In the genomic region with DNA sequence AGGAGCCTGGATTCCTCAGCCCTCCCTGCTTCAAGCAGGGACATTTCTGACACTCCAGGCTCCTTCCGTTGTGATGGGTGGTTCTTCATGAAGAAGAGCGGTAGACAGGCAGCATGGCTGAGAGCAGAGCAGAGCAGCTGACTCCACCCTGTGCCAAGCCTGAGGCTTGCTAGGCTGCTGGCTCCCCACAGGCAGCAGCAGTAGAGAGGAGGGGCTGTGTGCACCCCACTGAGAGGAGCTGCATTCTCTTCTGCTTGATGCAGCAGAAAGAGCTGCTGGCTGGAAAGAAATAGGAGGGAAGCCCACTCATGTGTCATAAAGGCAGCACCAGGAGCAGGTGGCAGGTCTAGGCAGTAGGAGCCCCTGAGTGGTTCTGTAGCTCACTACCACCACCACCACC, we compare ENCODE assay signal across 11 mouse cellular contexts.
DNase-seq lines count a peak whose midpoint lies in the region; ATAC-seq and TF ChIP-seq lines count a peak whose summit lies in the region.
"Had no signal": no experiment of that assay in that cellular context is flagged by ENCODE, and none has a peak within 500 bp of the region (broad histone marks: within the 10 kb centered on the region; RNA-seq: fewer than 3 reads in every experiment).

No protein-coding gene starts in this region.

- no peak for TF ChIP-seq EP300 in liver, postnatal 0 days (IDR thresholded peaks at IDR 0.05; ENCODE audit: low read depth)

- peaks cover 19% of the 10 kb centered on the region for H3K4me1 ChIP-seq in hindbrain, embryonic 13.5 days (replicated peaks)
- no peaks in the 10 kb centered on the region for H3K4me1 ChIP-seq in hindbrain, embryonic 11.5 days (replicated peaks; ENCODE audit: control insufficient read depth, insufficient read depth, low read length)
- H3K4me1 ChIP-seq in forebrain, embryonic 12.5 days: peaks cover 10% of the 10 kb centered on the region
- H3K4me1 ChIP-seq in hindbrain, postnatal 0 days (ENCODE audit: insufficient read depth, low read length): peaks cover 6% of the 10 kb centered on the region
- H3K4me1 ChIP-seq in neural tube, embryonic 15.5 days: peaks cover 31% of the 10 kb centered on the region
- H3K4me1 ChIP-seq in liver, postnatal 0 days (ENCODE audit: insufficient read depth): no peaks in the 10 kb centered on the region

- no peak overlapping the region for H3K9ac ChIP-seq in hindbrain, embryonic 13.5 days
- H3K9ac ChIP-seq in hindbrain, embryonic 11.5 days (ENCODE audit: low read depth, low read length): no peak overlapping the region
- peak overlapping the region; percentile 25; the same call in 1 of the 2 replicates for H3K9ac ChIP-seq in forebrain, embryonic 12.5 days
- no peak overlapping the region for H3K9ac ChIP-seq in hindbrain, postnatal 0 days (replicated peaks; ENCODE audit: low read length)
- no peak overlapping the region for H3K9ac ChIP-seq in neural tube, embryonic 15.5 days (replicated peaks)
- H3K9ac ChIP-seq in liver, postnatal 0 days (replicated peaks): no peak overlapping the region

- 14% methylated on average over 2 of the region's 2 CpGs for WGBS in hindbrain, embryonic 13.5 days
- 9% methylated on average over 2 of the region's 2 CpGs for WGBS in hindbrain, embryonic 11.5 days
- 17% methylated on average over 2 of the region's 2 CpGs for WGBS in forebrain, embryonic 12.5 days
- WGBS in hindbrain, postnatal 0 days: 11% methylated on average over 2 of the region's 2 CpGs
- WGBS in neural tube, embryonic 15.5 days: 5% methylated on average over 2 of the region's 2 CpGs
- 45% methylated on average over 2 of the region's 2 CpGs for WGBS in liver, postnatal 0 days (ENCODE audit: insufficient replicate concordance)

- H3K4me2 ChIP-seq in hindbrain, embryonic 13.5 days: no peak overlapping the region
- H3K4me2 ChIP-seq in hindbrain, embryonic 11.5 days (replicated peaks; ENCODE audit: low read depth, low read length): no peak overlapping the region
- H3K4me2 ChIP-seq in forebrain, embryonic 12.5 days: no peak overlapping the region
- no peak overlapping the region for H3K4me2 ChIP-seq in hindbrain, postnatal 0 days (ENCODE audit: low read depth, low read length)
- H3K4me2 ChIP-seq in neural tube, embryonic 15.5 days: no peak overlapping the region
- no peak overlapping the region for H3K4me2 ChIP-seq in liver, postnatal 0 days (ENCODE audit: low read depth, low read length)

- peak; percentile 70 for ATAC-seq in hindbrain, embryonic 13.5 days (ENCODE audit: low FRiP score)
- ATAC-seq in hindbrain, embryonic 11.5 days (ENCODE audit: low FRiP score): no peak
- ATAC-seq in forebrain, embryonic 12.5 days (ENCODE audit: low FRiP score): peak; percentile 67
- ATAC-seq in hindbrain, postnatal 0 days: peak; percentile 79
- ATAC-seq in neural tube, embryonic 15.5 days (ENCODE audit: low FRiP score): peak; percentile 79
- ATAC-seq in liver, postnatal 0 days: no peak

- no peak for TF ChIP-seq CTCF in hindbrain, postnatal 0 days (IDR thresholded peaks at IDR 0.05; ENCODE audit: low read depth)
- TF ChIP-seq CTCF in liver, postnatal 0 days (IDR thresholded peaks at IDR 0.05; ENCODE audit: low read depth): no peak

- H3K27ac ChIP-seq in hindbrain, embryonic 13.5 days: peak overlapping the region; percentile 58; the same call in 1 of the 2 replicates
- no peak overlapping the region for H3K27ac ChIP-seq in hindbrain, embryonic 11.5 days (ENCODE audit: low read depth, low read length)
- H3K27ac ChIP-seq in forebrain, embryonic 12.5 days: 0 out of 2 replicates have a peak overlapping the region, but pooled peaks have one; percentile 46
- no peak overlapping the region; the same call in 1 of the 2 replicates for H3K27ac ChIP-seq in hindbrain, postnatal 0 days
- peak overlapping the region; percentile 54 for H3K27ac ChIP-seq in neural tube, embryonic 15.5 days (replicated peaks)
- H3K27ac ChIP-seq in liver, postnatal 0 days (ENCODE audit: low read depth): no peak overlapping the region

- no peak overlapping the region for H3K4me3 ChIP-seq in hindbrain, embryonic 13.5 days
- no peak overlapping the region for H3K4me3 ChIP-seq in hindbrain, embryonic 11.5 days (ENCODE audit: low read depth, low read length)
- no peak overlapping the region for H3K4me3 ChIP-seq in forebrain, embryonic 12.5 days (replicated peaks)
- no peak overlapping the region for H3K4me3 ChIP-seq in hindbrain, postnatal 0 days (ENCODE audit: low read length)
- H3K4me3 ChIP-seq in neural tube, embryonic 15.5 days (replicated peaks): no peak overlapping the region
- no peak overlapping the region for H3K4me3 ChIP-seq in liver, postnatal 0 days (ENCODE audit: low read depth, low read length)

- H3K36me3 ChIP-seq in hindbrain, embryonic 13.5 days: no peaks in the 10 kb centered on the region
- no peaks in the 10 kb centered on the region for H3K36me3 ChIP-seq in hindbrain, embryonic 11.5 days (ENCODE audit: control insufficient read depth, insufficient read depth, low read length)
- H3K36me3 ChIP-seq in forebrain, embryonic 12.5 days (replicated peaks): no peaks in the 10 kb centered on the region
- no peaks in the 10 kb centered on the region for H3K36me3 ChIP-seq in hindbrain, postnatal 0 days (ENCODE audit: insufficient read depth, low read length)
- H3K36me3 ChIP-seq in neural tube, embryonic 15.5 days: no peaks in the 10 kb centered on the region; the same call in 1 of the 2 replicates
- H3K36me3 ChIP-seq in liver, postnatal 0 days (replicated peaks; ENCODE audit: insufficient read depth, low read length): no peaks in the 10 kb centered on the region

- no peaks in the 10 kb centered on the region for H3K9me3 ChIP-seq in hindbrain, embryonic 13.5 days
- no peaks in the 10 kb centered on the region for H3K9me3 ChIP-seq in hindbrain, embryonic 11.5 days (ENCODE audit: control insufficient read depth, low read length)
- H3K9me3 ChIP-seq in forebrain, embryonic 12.5 days: no peaks in the 10 kb centered on the region
- no peaks in the 10 kb centered on the region for H3K9me3 ChIP-seq in hindbrain, postnatal 0 days (ENCODE audit: low read length)
- no peaks in the 10 kb centered on the region for H3K9me3 ChIP-seq in neural tube, embryonic 15.5 days (replicated peaks)
- no peaks in the 10 kb centered on the region for H3K9me3 ChIP-seq in liver, postnatal 0 days (ENCODE audit: low read length)

- DNase-seq in hindbrain, embryonic 11.5 days (ENCODE audit: low spot score): no peak
- DNase-seq in hindbrain, postnatal 0 days (ENCODE audit: low spot score): peak; percentile 83
- no peak for DNase-seq in yolk sac, embryonic 10.5 days (ENCODE audit: low spot score)
- DNase-seq in liver, postnatal 0 days: no peak
- no peak for DNase-seq in c-Kit-positive CD71-positive TER-119-positive erythroid progenitor cells, embryonic 14.5 days (ENCODE audit: low spot score)
- DNase-seq: adrenal gland, adult 8-10 months; gastrocnemius, postnatal 36 days; lung, adult 2 months had no signal

- peaks cover 12% of the 10 kb centered on the region; the same call in 1 of the 2 replicates for H3K27me3 ChIP-seq in hindbrain, embryonic 13.5 days
- H3K27me3 ChIP-seq in hindbrain, embryonic 11.5 days (ENCODE audit: control insufficient read depth, insufficient read depth, low read length): no peaks in the 10 kb centered on the region
- 0 out of 2 replicates have a peak, but pooled peaks cover 3% of the 10 kb centered on the region for H3K27me3 ChIP-seq in forebrain, embryonic 12.5 days
- H3K27me3 ChIP-seq in hindbrain, postnatal 0 days (ENCODE audit: insufficient read depth, low read length): no peaks in the 10 kb centered on the region
- H3K27me3 ChIP-seq in neural tube, embryonic 15.5 days (replicated peaks): peaks cover 7% of the 10 kb centered on the region; the same call in 1 of the 2 replicates
- no peaks in the 10 kb centered on the region for H3K27me3 ChIP-seq in liver, postnatal 0 days (ENCODE audit: insufficient read depth, low read length)

Comparison
In these comparisons a context has a peak if more than half of its experiments do, and no peak if none do; other contexts are left out.
1. ATAC-seq: peak in hindbrain, embryonic 13.5 days (single experiment), forebrain, embryonic 12.5 days (single experiment), hindbrain, postnatal 0 days (single experiment) and neural tube, embryonic 15.5 days (single experiment); none in hindbrain, embryonic 11.5 days (single experiment) and liver, postnatal 0 days (single experiment).
2. H3K27ac ChIP-seq: peak in hindbrain, embryonic 13.5 days (single experiment), forebrain, embryonic 12.5 days (single experiment) and neural tube, embryonic 15.5 days (single experiment); none in hindbrain, embryonic 11.5 days (single experiment), hindbrain, postnatal 0 days (single experiment) and liver, postnatal 0 days (single experiment).